Mouse (Mus musculus) MN1 (cell line): ENCODE data around the gene Tshz2.

Experiments
- DNase-seq: peaks from one replicate; pipeline ENCODE4 v3.0.0-alpha.2; 2016; ENCODE audit warnings: low spot score

Gene Tshz2

GRCm38 (mm10) chr2:169633491-169634289, 877 bp downstream of the Tshz2 start:
- peak; percentile 60 for DNase-seq

GRCm38 (mm10) chr2:169634619-169635382, 2.0 kb downstream of the Tshz2 start:
- peak; percentile 27 for DNase-seq

GRCm38 (mm10) chr2:169635428-169635827, 2.6 kb downstream of the Tshz2 start:
- peak; percentile 26 for DNase-seq

GRCm38 (mm10) chr2:169636414-169636813, 3.6 kb downstream of the Tshz2 start:
- no peak for DNase-seq

- DNase-seq: no peak
Measured at GRCm38 (mm10) chr2:169641547-169641946, 8.7 kb downstream of the Tshz2 start.

GRCm38 (mm10) chr2:169642420-169642819, 9.6 kb downstream of the Tshz2 start:
- DNase-seq: no peak

GRCm38 (mm10) chr2:169647091-169647490, 14.3 kb downstream of the Tshz2 start:
- no peak for DNase-seq

GRCm38 (mm10) chr2:169649262-169649885, 16.6 kb downstream of the Tshz2 start:
- DNase-seq: no peak

- no peak for DNase-seq
Measured at GRCm38 (mm10) chr2:169653282-169653681, 20.5 kb downstream of the Tshz2 start.

GRCm38 (mm10) chr2:169663792-169664191, 31.0 kb downstream of the Tshz2 start:
- DNase-seq: no peak

- no peak for DNase-seq
Measured at GRCm38 (mm10) chr2:169671264-169671663, 38.5 kb downstream of the Tshz2 start.

GRCm38 (mm10) chr2:169673786-169674185, 41.0 kb downstream of the Tshz2 start:
- no peak for DNase-seq

GRCm38 (mm10) chr2:169674209-169674608, 41.4 kb downstream of the Tshz2 start:
- no peak for DNase-seq

- DNase-seq: no peak
Measured at GRCm38 (mm10) chr2:169679264-169679663, 46.5 kb downstream of the Tshz2 start.

GRCm38 (mm10) chr2:169679951-169680350, 47.1 kb downstream of the Tshz2 start:
- DNase-seq: no peak

- DNase-seq: peak; percentile 34
Measured at GRCm38 (mm10) chr2:169685260-169685659, 52.4 kb downstream of the Tshz2 start.

- DNase-seq: no peak
Measured at GRCm38 (mm10) chr2:169685747-169686146, 52.9 kb downstream of the Tshz2 start.

GRCm38 (mm10) chr2:169686697-169687430, 54.1 kb downstream of the Tshz2 start:
- peak; percentile 62 for DNase-seq

- no peak for DNase-seq
Measured at GRCm38 (mm10) chr2:169690054-169690453, 57.2 kb downstream of the Tshz2 start.

GRCm38 (mm10) chr2:169694494-169694893, 61.7 kb downstream of the Tshz2 start:
- no peak for DNase-seq

- peak; percentile 28 for DNase-seq
Measured at GRCm38 (mm10) chr2:169695025-169695424, 62.2 kb downstream of the Tshz2 start.

- DNase-seq: no peak
Measured at GRCm38 (mm10) chr2:169699141-169699540, 66.3 kb downstream of the Tshz2 start.
